Mouse (Mus musculus) adrenal gland (tissue): ENCODE results near the gene Gm28038.

Source experiments
- intact Hi-C: fragments of 180-260 bp; cut with DNase I; formaldehyde crosslinking; loops from one replicate; pipeline ENCODE4 v1.15.1; 2025
- long read RNA-seq, 2 experiments: library from polyadenylated mRNA; unstranded; transcript quantifications; one replicate each; pipeline ENCODE4 v2.0.0; 2020; ENCODE audit warnings: borderline replicate concordance in 1 of 2; ENCODE audit not compliant: insufficient replicate concordance in 1 of 2

Gm28038 gene
- long read RNA-seq, experiment 1 = 0 reads
- long read RNA-seq, experiment 2 = 0 reads

DNA sequence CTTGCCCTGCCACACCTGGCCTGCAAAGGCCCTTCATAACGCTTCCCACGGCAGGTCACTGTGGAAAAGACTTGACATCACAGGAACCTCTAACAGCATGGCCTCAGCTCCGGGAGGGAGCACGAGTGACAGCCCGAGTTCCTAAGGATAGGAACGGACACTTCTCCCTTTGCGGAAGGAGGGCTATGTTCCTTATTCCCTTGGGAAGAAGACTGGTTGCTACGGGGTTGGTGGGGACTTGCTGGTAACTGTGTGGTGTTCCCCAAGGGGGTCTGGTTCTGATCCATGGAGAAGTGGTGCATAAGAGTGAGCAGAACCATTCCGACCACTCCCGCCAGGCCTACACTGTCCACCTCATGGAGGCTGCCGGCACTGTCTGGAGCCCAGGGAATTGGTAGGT lies at the start of gene Gm28038:
Gene Gm28038 (plus strand): TSS at position 301 of the 400 bp plus-strand sequence.
- intact Hi-C loops = no loop called here

DNA sequence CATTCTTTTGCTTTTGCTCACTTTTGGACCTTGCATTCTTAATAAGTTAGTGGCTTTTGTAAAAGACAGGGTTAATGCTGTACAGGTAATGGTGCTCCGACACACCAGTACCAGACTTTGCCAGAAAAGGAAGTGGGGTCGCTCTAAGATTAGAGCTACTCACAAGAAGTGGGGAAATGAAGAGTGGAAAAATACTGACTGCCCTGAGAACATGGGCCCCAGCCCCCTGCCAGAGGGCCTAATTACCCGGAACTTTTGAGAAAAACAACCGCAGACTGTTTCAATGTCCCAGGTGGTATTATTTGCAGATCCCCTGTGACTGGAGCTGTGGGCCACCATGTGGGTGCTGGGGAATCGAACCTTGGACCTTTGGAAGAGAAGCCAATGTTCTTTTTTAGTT lies 45.2 kb upstream of the Gm28038 start:
- intact Hi-C loops = loop anchor here (10.0 kb wide), 1 partner anchor 61 kb away; the partner anchor contains the start of genes Endog and Spout1

- intact Hi-C loops = loop anchor here (2.0 to 10.0 kb wide), 2 partner anchors 34 to 62 kb away; partner anchors contain the start of genes Endog and Spout1
These were observed 44.2 kb upstream of the Gm28038 start for GRCm38 (mm10) chr2:30236426-30237198.

GRCm38 (mm10) chr2:30237199-30237880 lies 43.5 kb upstream of the Gm28038 start, which contains the start of gene Lrrc8a:
Lrrc8a (plus strand) TSS chr2:30237715.
- intact Hi-C loops = loop anchor here (2.0 to 10.0 kb wide), 2 partner anchors 33 to 63 kb away; partner anchors contain the start of genes Endog and Spout1

GRCm38 (mm10) chr2:30237881-30238280 lies 43.0 kb upstream of the Gm28038 start:
- intact Hi-C loops = loop anchor here (2.0 to 10.0 kb wide), 2 partner anchors 33 to 63 kb away; partner anchors contain the start of genes Endog and Spout1

- intact Hi-C loops = loop anchor here (10.0 kb wide), 1 partner anchor 64 kb away; the partner anchor contains the start of genes Endog and Spout1
These were observed 41.9 kb upstream of the Gm28038 start for GRCm38 (mm10) chr2:30238906-30239465.

DNA sequence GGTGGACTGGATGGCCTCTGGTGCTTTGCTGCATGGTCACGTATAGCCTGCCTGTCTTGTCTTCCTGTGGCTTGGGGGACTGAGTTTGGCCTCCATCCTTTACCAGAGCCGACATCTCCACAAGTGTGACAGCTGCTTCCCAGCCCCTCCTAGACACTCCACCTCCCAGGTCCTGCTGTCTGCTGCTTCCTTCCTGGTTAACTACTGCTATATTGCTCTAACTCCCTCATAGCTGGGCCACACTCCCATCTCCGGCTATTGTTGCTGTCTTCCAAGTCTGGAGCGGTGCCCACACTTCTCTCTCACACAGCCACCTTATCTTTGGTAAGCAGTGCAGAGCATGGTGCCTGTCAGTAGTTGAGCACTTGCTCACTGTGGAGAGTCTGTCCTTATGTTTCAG lies 41.1 kb upstream of the Gm28038 start:
- intact Hi-C loops = loop anchor here (10.0 kb wide), 1 partner anchor 65 kb away; the partner anchor contains the start of genes Endog and Spout1

- intact Hi-C loops = no loop called here
These were observed 40.6 kb upstream of the Gm28038 start, which contains the start of gene Gm28035 for GRCm38 (mm10) chr2:30240267-30240666. Gm28035 (plus strand) TSS chr2:30240567.

GRCm38 (mm10) chr2:30242509-30242908 lies 38.3 kb upstream of the Gm28038 start:
- intact Hi-C loops = no loop called here

DNA sequence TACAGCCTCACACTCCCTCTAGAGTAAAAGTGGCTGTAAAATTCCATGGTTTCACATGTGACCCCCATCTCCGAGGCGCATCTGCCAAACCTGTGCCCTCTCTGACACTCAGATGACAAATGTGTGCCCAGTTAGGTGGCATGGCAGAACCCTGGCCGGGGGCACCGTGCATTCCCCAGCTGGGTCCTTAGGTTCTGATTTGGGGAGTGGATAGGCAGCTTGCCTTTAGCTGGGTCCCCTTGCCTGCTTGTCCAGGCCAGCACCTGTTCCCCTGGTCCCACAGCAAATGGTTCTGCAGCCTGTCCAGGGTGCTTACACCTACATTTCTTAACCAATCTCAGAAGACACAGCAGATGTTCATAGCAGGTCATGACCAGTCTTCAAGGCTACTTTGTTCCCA lies 37.5 kb upstream of the Gm28038 start:
- intact Hi-C loops = no loop called here

- intact Hi-C loops = no loop called here
These were observed 36.2 kb upstream of the Gm28038 start for GRCm38 (mm10) chr2:30244595-30245178.

GRCm38 (mm10) chr2:30247036-30247435 lies 33.8 kb upstream of the Gm28038 start:
- intact Hi-C loops = no loop called here

DNA sequence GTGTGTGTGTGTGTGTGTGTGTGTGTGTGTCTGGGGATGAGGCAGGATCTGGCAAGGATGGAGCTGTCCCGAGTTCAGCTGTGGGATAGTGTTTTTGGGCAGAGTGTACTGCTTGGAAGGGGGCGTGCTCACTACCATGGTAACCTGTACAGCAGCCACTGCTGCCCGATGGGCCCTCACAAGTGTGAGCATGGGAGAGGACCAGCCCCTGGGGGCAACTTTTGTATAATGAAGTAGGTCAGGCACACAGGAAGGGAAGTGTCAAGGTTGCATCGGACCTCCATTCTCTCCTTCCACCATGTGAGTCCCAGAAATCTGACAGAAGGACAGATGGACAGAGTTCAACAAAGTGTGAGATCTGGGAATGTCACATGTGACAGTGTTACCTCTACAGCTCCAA lies 33.2 kb upstream of the Gm28038 start:
- intact Hi-C loops = no loop called here

DNA sequence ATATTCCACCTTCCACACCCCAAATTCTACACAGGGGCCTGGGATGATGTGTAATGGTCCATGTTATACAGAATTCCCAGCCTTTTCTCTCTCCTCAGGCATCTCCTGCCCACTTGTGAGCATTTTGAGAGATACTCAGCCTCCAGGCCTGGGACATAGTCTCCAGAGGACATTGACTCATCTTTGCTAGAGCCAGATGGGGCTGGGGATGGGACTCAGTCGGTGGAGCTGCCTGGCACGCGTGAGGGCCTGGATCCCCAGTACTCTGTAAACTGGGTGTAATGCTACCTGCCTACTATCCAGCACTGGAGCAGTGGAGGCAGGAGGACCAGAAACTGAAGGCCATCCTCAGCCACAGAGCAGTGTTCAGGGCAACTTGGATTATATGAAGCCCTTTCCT lies 31.7 kb upstream of the Gm28038 start:
- intact Hi-C loops = no loop called here

DNA sequence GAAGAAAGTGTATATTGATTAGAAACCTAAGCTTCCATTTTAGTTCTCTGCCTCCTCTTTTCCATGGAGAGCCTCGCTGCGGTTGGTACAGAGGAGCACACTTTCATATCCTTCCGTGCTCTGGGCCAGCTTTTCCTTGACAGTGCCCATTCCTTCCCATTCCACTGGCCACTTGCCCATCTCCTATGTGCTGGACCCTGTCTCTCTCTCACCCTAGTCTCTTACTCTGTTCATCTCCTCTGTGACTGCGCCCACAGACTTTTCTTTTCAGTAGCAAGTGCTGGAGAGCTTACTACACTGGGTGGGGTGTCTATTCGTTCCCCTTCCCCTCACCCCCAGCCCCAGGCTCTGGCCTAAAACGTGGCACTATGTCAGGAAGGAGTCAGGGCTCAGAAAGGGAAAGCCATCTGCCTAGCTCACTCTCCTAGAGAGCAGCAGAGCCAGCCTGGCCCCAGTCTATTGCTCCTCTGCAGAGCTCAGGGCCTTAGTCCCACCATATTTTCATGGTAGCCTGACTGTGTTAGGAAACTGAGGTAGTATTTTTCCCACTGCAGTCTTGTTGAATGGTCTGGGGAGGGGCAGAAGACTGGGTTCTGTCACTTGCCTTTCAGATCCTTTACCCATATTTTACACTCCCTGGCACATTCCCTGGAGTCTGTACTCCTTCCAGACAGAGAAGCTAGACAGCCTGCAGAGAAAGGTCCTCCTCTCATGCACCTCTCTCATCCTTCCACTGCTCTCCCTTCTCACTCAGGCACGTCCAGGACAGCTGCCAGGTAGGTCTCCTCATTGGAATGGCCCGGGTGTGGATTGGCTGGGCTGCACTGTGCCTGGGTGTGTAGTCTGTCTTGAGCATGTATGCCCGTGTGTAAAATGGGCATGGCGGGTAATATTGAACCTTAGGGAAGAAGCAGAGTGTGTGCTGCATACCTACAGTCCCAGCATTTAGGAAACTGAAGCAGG lies 30.4 kb upstream of the Gm28038 start:
- intact Hi-C loops = no loop called here

DNA sequence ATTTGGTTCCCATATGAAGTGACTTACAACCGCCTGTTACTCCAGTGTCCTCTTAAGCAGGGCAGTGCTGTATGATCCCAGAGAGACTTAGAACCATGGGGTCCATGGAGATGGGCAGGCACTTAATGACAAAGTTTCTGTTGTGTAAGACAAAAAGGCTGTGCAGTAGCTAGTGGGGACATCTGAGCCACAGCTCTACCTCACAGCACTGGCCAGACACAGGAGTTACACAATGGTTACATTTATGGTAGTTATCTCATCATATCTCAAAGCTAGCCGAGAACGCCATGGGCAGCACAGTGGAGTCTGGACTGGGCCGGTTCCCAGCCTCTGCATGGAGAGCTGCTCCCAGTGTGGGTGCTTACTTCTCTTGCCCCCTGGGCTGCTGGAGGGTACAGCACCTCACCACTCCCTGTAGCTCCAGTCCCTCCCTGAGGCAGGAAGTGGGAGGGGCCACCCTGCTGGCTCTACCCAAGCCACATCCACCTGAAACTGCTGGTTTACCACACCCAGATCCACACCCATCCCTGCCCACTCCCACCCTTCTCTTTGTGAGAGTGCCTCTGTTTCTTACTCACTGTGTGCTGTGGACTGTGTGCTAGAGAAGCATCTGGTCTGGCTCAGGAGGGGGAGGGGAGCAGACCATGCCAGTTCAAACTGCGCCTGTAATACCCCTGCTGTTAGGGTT lies 29.3 kb upstream of the Gm28038 start:
- intact Hi-C loops = no loop called here

- intact Hi-C loops = no loop called here
These were observed 28.3 kb upstream of the Gm28038 start for GRCm38 (mm10) chr2:30252521-30252920.

GRCm38 (mm10) chr2:30253809-30254208 lies 27.0 kb upstream of the Gm28038 start:
- intact Hi-C loops = no loop called here

DNA sequence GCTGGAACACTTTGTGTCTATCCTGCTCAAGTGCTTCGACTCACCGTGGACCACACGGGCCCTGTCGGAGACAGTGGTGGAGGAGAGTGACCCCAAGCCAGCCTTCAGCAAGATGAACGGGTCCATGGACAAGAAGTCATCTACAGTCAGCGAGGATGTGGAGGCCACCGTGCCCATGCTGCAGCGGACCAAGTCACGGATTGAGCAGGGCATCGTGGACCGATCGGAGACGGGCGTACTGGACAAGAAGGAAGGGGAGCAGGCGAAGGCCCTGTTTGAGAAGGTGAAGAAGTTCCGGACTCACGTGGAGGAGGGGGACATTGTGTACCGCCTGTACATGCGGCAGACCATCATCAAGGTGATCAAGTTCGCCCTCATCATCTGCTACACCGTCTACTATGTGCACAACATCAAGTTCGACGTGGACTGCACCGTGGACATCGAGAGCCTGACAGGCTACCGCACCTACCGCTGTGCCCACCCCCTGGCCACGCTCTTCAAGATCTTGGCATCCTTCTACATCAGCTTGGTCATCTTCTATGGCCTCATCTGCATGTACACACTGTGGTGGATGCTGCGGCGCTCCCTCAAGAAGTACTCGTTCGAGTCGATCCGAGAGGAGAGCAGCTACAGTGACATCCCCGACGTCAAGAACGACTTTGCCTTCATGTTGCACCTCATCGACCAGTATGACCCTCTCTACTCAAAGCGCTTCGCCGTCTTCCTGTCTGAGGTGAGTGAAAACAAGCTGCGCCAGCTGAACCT lies 25.0 kb upstream of the Gm28038 start:
- intact Hi-C loops = no loop called here
